Mouse (Mus musculus): ENCODE measurements around the gene Trmt2a. TPM values are rescaled to one million over a fixed set of nuclear protein-coding genes. Genes with fewer than 3 reads are reported as not detected.
"Not testable (repeated sequence)": the region's sequence is repeated elsewhere in the genome, so short reads cannot be mapped to it uniquely, and the experiment has no call there.

Gene Trmt2a
- total RNA-seq, 4 experiments from 2014 or later: 55.2 to 69.1 (median 57.6) TPM

DNA sequence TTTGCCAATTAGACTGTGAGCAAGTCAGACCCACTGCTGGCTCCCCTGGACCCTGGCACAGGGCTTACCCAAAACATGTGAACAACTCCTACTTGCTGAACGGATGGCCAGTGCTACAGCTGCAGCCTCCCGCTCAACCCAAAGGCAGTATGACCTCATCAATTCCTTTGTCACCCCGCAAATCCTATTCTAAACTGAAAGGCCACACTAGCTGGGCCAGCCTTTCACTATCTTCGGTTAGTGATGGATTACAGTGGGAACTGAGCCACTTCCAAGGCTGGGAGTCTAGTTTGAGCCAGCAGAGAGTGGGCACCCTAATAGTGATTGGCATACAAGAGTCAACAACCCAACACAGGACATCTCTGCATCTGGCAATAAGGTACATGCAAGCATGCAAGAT, 39.7 kb downstream of the Trmt2a start:
- DNase-seq (ENCODE audit: low spot score in 2 of 2): no peak

DNA sequence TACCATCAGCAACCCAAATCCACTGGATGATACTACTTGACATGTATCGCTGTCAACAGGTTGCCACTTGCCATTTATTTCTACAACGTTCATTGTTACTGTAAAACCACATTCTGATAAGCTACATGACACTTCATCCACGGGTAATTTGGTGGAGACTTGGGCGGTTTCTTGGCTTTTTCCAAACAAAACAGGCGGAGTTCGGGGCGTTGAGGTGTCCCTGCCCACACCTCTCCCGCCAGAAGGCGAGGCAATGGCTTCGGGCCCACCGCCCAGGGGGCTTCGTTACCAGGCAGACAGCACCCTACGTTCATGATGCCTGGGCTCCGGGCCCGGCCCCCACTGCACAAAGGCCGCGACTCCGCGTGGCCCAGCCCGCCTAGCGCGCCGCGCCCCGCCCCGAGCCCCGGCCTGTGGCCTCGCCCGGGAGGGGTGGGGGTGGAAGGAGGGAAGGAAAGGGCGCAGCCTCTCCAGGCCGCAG, 40.1 kb downstream of the Trmt2a start:
- DNase-seq (ENCODE audit: low spot score in 2 of 2): peak; percentile 35 to 37

DNA sequence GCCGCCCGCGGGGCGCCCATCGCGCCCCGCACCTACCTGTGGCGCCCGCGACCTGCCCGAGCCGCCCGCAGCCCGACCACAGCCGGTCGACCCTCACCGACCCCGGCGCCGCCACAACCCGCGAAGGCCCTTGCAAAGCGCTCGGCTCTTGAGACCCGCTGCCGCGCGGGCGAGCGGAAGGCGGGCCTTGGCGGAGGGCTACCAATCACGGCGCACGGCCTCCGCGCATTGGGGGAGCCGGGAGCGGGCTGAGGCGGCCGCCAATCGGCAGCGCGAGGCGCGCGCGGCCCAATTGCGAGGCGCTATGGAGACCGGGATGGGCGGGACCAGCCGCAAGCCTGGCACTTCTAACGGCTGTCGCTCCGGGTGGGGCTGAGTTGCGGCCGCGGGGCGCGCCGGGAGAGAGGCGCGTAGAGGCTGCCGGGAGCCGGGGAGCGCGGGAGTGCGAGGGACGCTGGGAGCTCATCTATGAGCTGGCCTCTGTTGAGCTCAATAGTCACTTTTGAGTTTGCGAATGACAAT, 40.6 kb downstream of the Trmt2a start, which contains the start of gene Dgcr8:
Gene Dgcr8, minus strand, starts transcription at position 180 of the 522 bp plus-strand sequence.
- DNase-seq (ENCODE audit: low spot score in 2 of 2): peak; percentile 96 to 98

DNA sequence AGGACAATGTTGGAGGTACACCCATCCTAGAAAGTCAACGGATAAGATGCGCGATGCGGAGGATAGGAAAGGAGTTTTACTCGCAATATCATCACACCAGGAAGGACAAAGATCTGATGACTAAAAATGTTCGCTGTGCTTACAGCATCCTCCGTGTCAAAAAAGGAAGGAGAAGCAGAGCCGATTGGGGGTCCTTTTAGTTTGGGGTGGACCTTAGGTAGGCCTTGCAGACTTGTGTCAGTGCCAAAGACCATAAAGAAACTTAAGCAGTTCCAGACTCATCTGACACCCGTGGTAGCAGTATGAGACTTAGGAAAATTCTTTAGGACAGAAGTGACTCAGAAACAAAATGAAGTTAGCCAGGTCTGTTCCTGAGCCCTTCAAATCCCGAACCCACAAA, 41.1 kb downstream of the Trmt2a start:
- not testable (repeated sequence) for DNase-seq (ENCODE audit: low spot score in 2 of 2)

Small RNAs within 50 kb of the gene (microRNA-seq; reads per million reads assigned to microRNA genes)
- gene Gm24572 (0.76 to 0.96 reads per million in 2 experiments), gene Mir1306 (133 to 300 reads per million in 2 experiments)

Other genes starting within 250 kb of the Trmt2a start
- gene Dgcr6, start 195.8 kb upstream of the Trmt2a start, total RNA-seq (2022): 10 to 100 TPM; 72.9 to 89.1 (median 76.9) TPM
- gene Prodh, start 158.5 kb upstream of the Trmt2a start, total RNA-seq (2022): 10 to 100 TPM; 39.8 to 45.6 (median 40.5) TPM
- gene Rtn4r, start 121.0 kb upstream of the Trmt2a start, total RNA-seq (2022): 10 to 100 TPM; 96.1 to 98.8 (median 97.6) TPM
- not detected for gene Ccdc188, start 30.8 kb upstream of the Trmt2a start, total RNA-seq (2022)
- 10 to 100 TPM; 60.7 to 90.9 (median 69.7) TPM for gene Zdhhc8, start 13.5 kb upstream of the Trmt2a start, total RNA-seq (2022)
- gene Ranbp1, start 53 bp downstream of the Trmt2a start, total RNA-seq (2022): 10 to 100 TPM; 70.8 to 97.7 (median 84.0) TPM
- not detected for gene Gm49776, start 9.6 kb downstream of the Trmt2a start, total RNA-seq (2022)
- 10 to 100 TPM; 40.5 to 65.1 (median 46.7) TPM for gene Dgcr8, start 40.6 kb downstream of the Trmt2a start, total RNA-seq (2022)
- gene Tango2, start 99.4 kb downstream of the Trmt2a start, total RNA-seq (2022): 100 to 1,000 TPM; 112 to 138 (median 127) TPM
- 10 to 100 TPM; 35.5 to 52.4 (median 41.6) TPM for gene Arvcf, start 99.5 kb downstream of the Trmt2a start, total RNA-seq (2022)
- 10 to 100 TPM; 19.4 to 24.4 (median 21.0) TPM for gene Txnrd2, start 177.7 kb downstream of the Trmt2a start, total RNA-seq (2022)
- 10 to 100 TPM; 67.1 to 80.6 (median 76.9) TPM for gene Comt, start 178.2 kb downstream of the Trmt2a start, total RNA-seq (2022)